Mouse (Mus musculus) CD4-positive, CD25-positive, alpha-beta regulatory T cell (primary cell): ENCODE results near the gene Hist1h4k. TPM values are rescaled to one million over a fixed set of nuclear protein-coding genes. Genes with fewer than 3 reads are reported as not detected.

ENCODE experiments used
- polyA plus RNA-seq: library from polyadenylated mRNA; unstranded; fragments of 100-300 nt; shearing (Covaris generic); gene quantifications from one replicate; pipeline ENCODE4 v1.2.1, GENCODE M21; 2017

Gene Hist1h4k
- polyA plus RNA-seq, result 8.1 TPM

GRCm38 (mm10) chr13:21750159-21751017, at the start of gene Hist1h4k:
Hist1h4k (minus strand) TSS chr13:21750505.

GRCm38 (mm10) chr13:21786899-21787629, 36.8 kb upstream of the Hist1h4k start, which contains the start of the genes Hist1h2an and Hist1h2bp:
Hist1h2an (minus strand) TSS chr13:21787218.
Hist1h2bp (plus strand) TSS chr13:21787461.

GRCm38 (mm10) chr13:21783255-21783617, 32.9 kb upstream of the Hist1h4k start, which contains the start of gene Hist1h3i:
Hist1h3i (minus strand) TSS chr13:21783370.

GRCm38 (mm10) chr13:21779767-21780731, 29.7 kb upstream of the Hist1h4k start, which contains the start of gene Hist1h1b:
Hist1h1b (minus strand) TSS chr13:21780625.

GRCm38 (mm10) chr13:21753524-21754285, 3.4 kb upstream of the Hist1h4k start, which contains the start of the genes Hist1h2ak and Hist1h2bn:
Hist1h2ak (minus strand) TSS chr13:21753827.
Hist1h2bn (plus strand) TSS chr13:21754123.

GRCm38 (mm10) chr13:21734906-21735767, 15.2 kb downstream of the Hist1h4k start, which contains the start of gene Hist1h4j:
Hist1h4j (plus strand) TSS chr13:21735064.

GRCm38 (mm10) chr13:21721757-21722372, 28.4 kb downstream of the Hist1h4k start, which contains the start of gene Hist1h2bm:
Hist1h2bm (plus strand) TSS chr13:21722044.

GRCm38 (mm10) chr13:21717397-21718357, 32.6 kb downstream of the Hist1h4k start, which contains the start of gene Hist1h3h:
Hist1h3h (plus strand) TSS chr13:21717659.

GRCm38 (mm10) chr13:21715864-21716539, 34.3 kb downstream of the Hist1h4k start, which contains the start of the genes Hist1h2bl and Hist1h2ai:
Hist1h2bl (minus strand) TSS chr13:21716143.
Hist1h2ai (plus strand) TSS chr13:21716422.

Other genes with a start within 250 kb of the Hist1h4k start
- 8.7 TPM for gene Gm11273, start 249.1 kb downstream of the Hist1h4k start, polyA plus RNA-seq
- 7.3 TPM for gene Zkscan8, start 219.4 kb downstream of the Hist1h4k start, polyA plus RNA-seq
- gene Olfr1366, start 207.7 kb downstream of the Hist1h4k start, polyA plus RNA-seq, result not detected
- gene Olfr1535, start 190.6 kb downstream of the Hist1h4k start, polyA plus RNA-seq, result not detected
- gene Olfr1364, start 168.7 kb downstream of the Hist1h4k start, polyA plus RNA-seq, result not detected
- gene Olfr1362, start 136.5 kb downstream of the Hist1h4k start, polyA plus RNA-seq, result not detected
- not detected for gene Olfr11, start 108.0 kb downstream of the Hist1h4k start, polyA plus RNA-seq
- gene Olfr1361, start 87.1 kb downstream of the Hist1h4k start, polyA plus RNA-seq, result not detected
- not detected for gene Olfr1360, start 73.1 kb downstream of the Hist1h4k start, polyA plus RNA-seq
- gene Olfr1359, start 52.4 kb downstream of the Hist1h4k start, polyA plus RNA-seq, result not detected
- 2.4 TPM for gene Hist1h2bl, start 34.4 kb downstream of the Hist1h4k start, polyA plus RNA-seq
- gene Hist1h2ai, start 34.1 kb downstream of the Hist1h4k start, polyA plus RNA-seq, result 14.3 TPM
- gene Hist1h3h, start 32.8 kb downstream of the Hist1h4k start, polyA plus RNA-seq, result not detected
- gene Hist1h2bm, start 28.5 kb downstream of the Hist1h4k start, polyA plus RNA-seq, result 0.87 TPM
- 0.80 TPM for gene Hist1h4j, start 15.4 kb downstream of the Hist1h4k start, polyA plus RNA-seq
- gene Hist1h2ak, start 3.3 kb upstream of the Hist1h4k start, polyA plus RNA-seq, result 1.6 TPM
- not detected for gene Hist1h2bn, start 3.6 kb upstream of the Hist1h4k start, polyA plus RNA-seq
- gene Hist1h1b, start 30.1 kb upstream of the Hist1h4k start, polyA plus RNA-seq, result 1.8 TPM
- gene Hist1h3i, start 32.9 kb upstream of the Hist1h4k start, polyA plus RNA-seq, result 1.1 TPM
- 0.99 TPM for gene Hist1h2an, start 36.7 kb upstream of the Hist1h4k start, polyA plus RNA-seq
- not detected for gene Hist1h2bp, start 37.0 kb upstream of the Hist1h4k start, polyA plus RNA-seq
- gene Hist1h2bq, start 59.7 kb upstream of the Hist1h4k start, polyA plus RNA-seq, result 5.0 TPM
- gene Hist1h2ao, start 60.0 kb upstream of the Hist1h4k start, polyA plus RNA-seq, result not detected
- gene Hist1h4m, start 61.2 kb upstream of the Hist1h4k start, polyA plus RNA-seq, result 36.0 TPM
- gene Hist1h4n, start 81.7 kb upstream of the Hist1h4k start, polyA plus RNA-seq, result 18.1 TPM
- gene Hist1h2ap, start 83.0 kb upstream of the Hist1h4k start, polyA plus RNA-seq, result 144 TPM
- gene Hist1h2br, start 83.2 kb upstream of the Hist1h4k start, polyA plus RNA-seq, result 5.0 TPM
- gene Zfp184, start 194.6 kb upstream of the Hist1h4k start, polyA plus RNA-seq, result not detected
- gene Pom121l2, start 230.7 kb upstream of the Hist1h4k start, polyA plus RNA-seq, result not detected